Mouse (Mus musculus) liver, embryonic 11.5 days (tissue): Measurements from ENCODE around the gene Ccdc191. TPM values are rescaled to one million over a fixed set of nuclear protein-coding genes. Genes with fewer than 3 reads are reported as not detected.

Experiments used
- ATAC-seq: fragments of 200-750 bp; cut with Nextera tagmentation; replicated peaks from 2 replicates; pipeline ENCODE4 v1.8.0; 2017; ENCODE audit warnings: moderate number of reproducible peaks, mild to moderate bottlenecking, moderate TSS enrichment, moderate library complexity; ENCODE audit not compliant: low FRiP score
- DNase-seq: peaks from one replicate; pipeline ENCODE4 v3.0.0-alpha.2; 2017; ENCODE audit warnings: low spot score
- H3K27ac ChIP-seq: fragments of 300-500 bp; sonication (generic); 2 replicates; pipeline ENCODE4 v1.5.1; 2014; ENCODE audit warnings: mild to moderate bottlenecking, low read depth, low read length, control low read depth
- H3K27me3 ChIP-seq: fragments of 300-500 bp; sonication (generic); replicated peaks from 2 replicates; pipeline ENCODE4 v1.6.1; 2014; ENCODE audit warnings: low read length, mixed read lengths; ENCODE audit not compliant: control insufficient read depth, insufficient read depth
- H3K36me3 ChIP-seq: fragments of 300-500 bp; sonication (generic); 2 replicates; pipeline ENCODE4 v1.6.1; 2014; ENCODE audit warnings: mild to moderate bottlenecking, low read length, moderate library complexity, mixed read lengths; ENCODE audit not compliant: control insufficient read depth, insufficient read depth
- H3K4me1 ChIP-seq: fragments of 300-500 bp; sonication (generic); replicated peaks from 2 replicates; pipeline ENCODE4 v1.6.1; 2014; ENCODE audit warnings: low read length, mixed read lengths; ENCODE audit not compliant: control insufficient read depth, insufficient read depth
- H3K4me2 ChIP-seq: fragments of 300-500 bp; sonication (generic); 2 replicates; pipeline ENCODE4 v1.6.1; 2014; ENCODE audit warnings: mild to moderate bottlenecking, control low read depth, moderate library complexity
- H3K4me3 ChIP-seq: fragments of 300-500 bp; sonication (generic); 2 replicates; pipeline ENCODE4 v1.5.1; 2014; ENCODE audit warnings: low read depth, low read length, control low read depth
- H3K9ac ChIP-seq: fragments of 300-500 bp; sonication (generic); 2 replicates; pipeline ENCODE4 v1.6.1; 2014; ENCODE audit warnings: low read depth, low read length, control low read depth
- H3K9me3 ChIP-seq: fragments of 300-500 bp; sonication (generic); 2 replicates; pipeline ENCODE4 v1.6.1; 2016; ENCODE audit warnings: low read length, inconsistent platforms, mixed read lengths; ENCODE audit not compliant: control insufficient read depth
- WGBS: fragments of 180-500 bp; shearing (Covaris S2); extraction: QIAGEN DNeasy Blood & Tissue Kit; methylation state at CpG from one replicate; pipeline ENCODE4 v1.1.7; 2014; 5-methylcytosine and 5-hydroxymethylcytosine counted together
- polyA plus RNA-seq: library from polyadenylated mRNA; unstranded; fragments of >200 nt; fragmentation: Nextera tagmentation; extraction: Ambion mirVana; gene quantifications from 2 replicates; pipeline ENCODE4 v1.2.1, GENCODE M21; 2014

Gene Ccdc191
- polyA plus RNA-seq, 1 experiment from 2014 or later = 9.4 TPM

DNA sequence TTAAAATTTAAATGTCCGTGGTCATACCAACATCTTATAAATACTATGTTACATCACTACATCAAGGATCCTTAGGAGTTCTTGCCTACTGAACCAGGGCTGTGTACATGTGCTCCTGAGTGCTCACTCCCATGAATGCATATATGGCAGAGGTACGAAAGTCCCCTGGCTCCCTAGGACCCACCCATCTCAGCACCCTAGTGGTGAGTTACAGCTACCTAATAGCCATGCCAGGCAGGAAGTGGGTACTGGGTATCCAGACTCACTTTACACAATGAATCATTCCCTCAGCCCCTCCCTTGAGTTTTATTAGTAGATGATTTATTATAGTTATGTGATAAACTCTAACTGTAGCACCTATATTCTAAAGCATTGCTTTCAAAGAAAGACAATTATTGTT is 7.3 kb upstream of the Ccdc191 start:
- Histone ChIP-seq H3K27ac (no peak overlapping the region), H3K4me1 (no peaks in the 10 kb centered on the region)
- DNase-seq = no peak

GRCm38 (mm10) chr16:43890005-43890336 is 371 bp downstream of the Ccdc191 start:
- ATAC-seq (peak; percentile 90), DNase-seq (no peak)
- WGBS = 0% methylated on average over 9 of the region's 9 CpGs
- Histone ChIP-seq H3K27me3 (no peaks in the 10 kb centered on the region), H3K9me3 (no peaks in the 10 kb centered on the region), H3K4me3 (peak overlapping the region; percentile 72), H3K36me3 (no peaks in the 10 kb centered on the region), H3K9ac (peak overlapping the region; percentile 76), H3K4me1 (no peaks in the 10 kb centered on the region), H3K27ac (no peak overlapping the region; the same call in 1 of the 2 replicates), H3K4me2 (peak overlapping the region; percentile 68)

More for the DNA sequence above, 7.3 kb upstream of the Ccdc191 start:
- H3K27me3 ChIP-seq = no peaks in the 10 kb centered on the region
- WGBS = 93% methylated on average over 2 of the region's 2 CpGs
- H3K4me2 ChIP-seq = no peak overlapping the region
- H3K9me3 ChIP-seq = no peaks in the 10 kb centered on the region
- no peak overlapping the region for H3K4me3 ChIP-seq
- no peak overlapping the region for H3K9ac ChIP-seq
- peaks cover 4% of the 10 kb centered on the region; the same call in 1 of the 2 replicates for H3K36me3 ChIP-seq
- no peak for ATAC-seq

DNA sequence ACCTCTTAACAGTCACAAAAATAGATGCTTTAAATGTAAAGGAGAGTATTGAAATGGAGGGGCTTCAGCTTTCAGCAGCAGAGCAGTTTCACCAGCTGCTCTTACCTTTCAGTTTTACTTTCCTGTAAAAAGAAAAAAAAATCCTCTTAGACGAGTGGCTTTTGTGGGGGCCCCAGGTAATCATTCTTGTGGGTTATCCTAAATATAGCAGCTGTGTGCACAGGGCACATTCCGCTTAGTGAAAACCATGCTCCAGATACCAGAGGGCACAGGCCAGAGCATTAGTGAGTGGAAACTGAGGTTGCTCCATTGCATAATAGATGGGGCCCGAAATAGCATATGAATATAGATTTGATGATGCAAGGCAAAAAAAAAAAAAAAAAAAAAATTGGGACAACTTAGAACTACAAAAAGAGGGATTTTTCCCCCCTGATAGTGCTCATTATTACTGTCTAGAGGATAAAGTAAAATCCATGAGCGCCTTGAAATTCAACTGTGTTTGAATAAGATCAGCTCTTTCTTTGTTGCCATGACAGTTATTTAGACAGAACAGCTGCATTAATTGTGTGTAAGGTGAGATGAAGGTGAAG is 1.2 kb downstream of the Ccdc191 start:
- Histone ChIP-seq H3K27me3 (no peaks in the 10 kb centered on the region), H3K36me3 (no peaks in the 10 kb centered on the region), H3K4me1 (no peaks in the 10 kb centered on the region), H3K4me2 (peak overlapping the region; percentile 68), H3K9me3 (no peaks in the 10 kb centered on the region), H3K27ac (no peak overlapping the region), H3K9ac (0 out of 2 replicates have a peak overlapping the region, but pooled peaks have one; percentile 38), H3K4me3 (peak overlapping the region; percentile 72)
- DNase-seq (no peak), ATAC-seq (no peak)
- 75% methylated on average over 4 of the region's 4 CpGs for WGBS

DNA sequence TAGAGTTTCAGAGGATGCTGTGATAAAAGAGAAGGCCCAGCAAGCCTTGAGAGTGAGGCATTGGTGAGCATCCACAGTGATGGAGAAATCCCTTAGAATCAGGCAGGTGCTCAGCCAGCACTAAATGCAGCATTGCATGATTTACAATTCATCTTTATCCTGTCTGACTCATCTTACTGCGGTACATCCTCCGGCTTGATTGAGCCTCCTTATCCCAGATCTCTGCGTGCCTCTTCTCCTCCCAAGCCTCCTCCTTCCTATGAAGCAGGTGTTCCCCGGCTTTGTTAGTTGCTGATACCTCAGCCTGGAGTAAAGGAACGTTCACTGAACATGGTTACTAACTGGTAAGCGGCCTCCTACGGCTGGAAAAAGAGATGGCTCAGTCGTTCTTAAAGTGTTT is 4.9 kb downstream of the Ccdc191 start:
- DNase-seq (no peak), ATAC-seq (no peak)
- Histone ChIP-seq H3K4me2 (no peak overlapping the region), H3K36me3 (no peaks in the 10 kb centered on the region), H3K4me1 (no peaks in the 10 kb centered on the region), H3K9me3 (no peaks in the 10 kb centered on the region), H3K9ac (no peak overlapping the region), H3K27me3 (no peaks in the 10 kb centered on the region), H3K27ac (no peak overlapping the region), H3K4me3 (no peak overlapping the region)
- 82% methylated on average over 8 of the region's 8 CpGs for WGBS

GRCm38 (mm10) chr16:43900138-43900537 is 10.5 kb downstream of the Ccdc191 start:
- no peak for ATAC-seq
- DNase-seq = no peak
- H3K27me3 ChIP-seq = no peaks in the 10 kb centered on the region
- 56% methylated on average over 4 of the region's 4 CpGs for WGBS
- no peak overlapping the region for H3K27ac ChIP-seq
- H3K4me2 ChIP-seq = no peak overlapping the region
- H3K9me3 ChIP-seq = no peaks in the 10 kb centered on the region
- 0 out of 2 replicates have a peak, but pooled peaks cover 2% of the 10 kb centered on the region for H3K4me1 ChIP-seq
- H3K9ac ChIP-seq = no peak overlapping the region
- no peaks in the 10 kb centered on the region for H3K36me3 ChIP-seq
- H3K4me3 ChIP-seq = no peak overlapping the region

GRCm38 (mm10) chr16:43900571-43900970 is 11.0 kb downstream of the Ccdc191 start:
- no peak for ATAC-seq
- H3K27ac ChIP-seq = no peak overlapping the region
- H3K27me3 ChIP-seq = no peaks in the 10 kb centered on the region
- H3K36me3 ChIP-seq = no peaks in the 10 kb centered on the region
- no peaks in the 10 kb centered on the region for H3K9me3 ChIP-seq
- H3K4me2 ChIP-seq = no peak overlapping the region
- H3K4me1 ChIP-seq = 0 out of 2 replicates have a peak, but pooled peaks cover 2% of the 10 kb centered on the region
- H3K9ac ChIP-seq = no peak overlapping the region
- DNase-seq = no peak
- H3K4me3 ChIP-seq = no peak overlapping the region

GRCm38 (mm10) chr16:43908881-43909280 is 19.3 kb downstream of the Ccdc191 start:
- no peaks in the 10 kb centered on the region for H3K9me3 ChIP-seq
- no peaks in the 10 kb centered on the region for H3K4me1 ChIP-seq
- WGBS = 79% methylated on average over 2 of the region's 2 CpGs
- no peaks in the 10 kb centered on the region for H3K27me3 ChIP-seq
- H3K27ac ChIP-seq = no peak overlapping the region
- no peak overlapping the region for H3K9ac ChIP-seq
- no peak overlapping the region for H3K4me2 ChIP-seq
- H3K4me3 ChIP-seq = no peak overlapping the region
- DNase-seq = no peak
- no peak for ATAC-seq
- H3K36me3 ChIP-seq = peaks cover 7% of the 10 kb centered on the region

DNA sequence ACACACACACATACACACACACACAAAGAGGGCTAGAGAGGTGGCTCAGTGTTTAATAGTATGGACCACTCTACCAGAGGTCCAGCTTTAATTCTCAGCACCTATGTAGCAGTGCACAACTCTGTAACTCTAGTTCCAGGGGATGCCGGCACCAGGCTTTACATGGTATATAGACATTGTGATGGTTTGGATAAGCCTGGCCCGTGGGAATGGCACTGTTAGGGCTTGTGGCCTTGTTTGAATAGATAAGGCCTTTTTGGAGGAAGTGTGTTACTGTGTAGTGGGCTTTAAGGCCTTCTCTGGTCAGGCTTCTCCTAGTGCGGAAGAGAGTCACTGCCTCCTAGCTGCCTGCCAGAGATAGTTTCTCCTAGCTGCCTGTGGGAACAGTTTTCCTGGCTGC is 29.3 kb downstream of the Ccdc191 start:
- H3K9me3 ChIP-seq = no peaks in the 10 kb centered on the region
- DNase-seq = no peak
- no peak overlapping the region for H3K27ac ChIP-seq
- ATAC-seq = peak; percentile 54
- WGBS = 56% methylated on average over 3 of the region's 3 CpGs
- no peaks in the 10 kb centered on the region for H3K36me3 ChIP-seq
- H3K27me3 ChIP-seq = no peaks in the 10 kb centered on the region
- H3K4me3 ChIP-seq = no peak overlapping the region
- no peak overlapping the region for H3K9ac ChIP-seq
- 0 out of 2 replicates have a peak, but pooled peaks cover 3% of the 10 kb centered on the region for H3K4me1 ChIP-seq
- H3K4me2 ChIP-seq = no peak overlapping the region

GRCm38 (mm10) chr16:43922024-43922423 is 32.4 kb downstream of the Ccdc191 start:
- Histone ChIP-seq H3K9me3 (no peaks in the 10 kb centered on the region), H3K27ac (no peak overlapping the region), H3K4me1 (0 out of 2 replicates have a peak, but pooled peaks cover 3% of the 10 kb centered on the region), H3K36me3 (no peaks in the 10 kb centered on the region), H3K27me3 (no peaks in the 10 kb centered on the region), H3K4me2 (no peak overlapping the region), H3K4me3 (no peak overlapping the region), H3K9ac (no peak overlapping the region)
- ATAC-seq (no peak), DNase-seq (no peak)
- 83% methylated on average over 2 of the region's 2 CpGs for WGBS
